16 mouse cellular contexts compared by ENCODE assay signal in genomic region chr1:85600794-85601193, GRCm38 (mm10). TPM values are rescaled to one million over a fixed set of nuclear protein-coding genes. Genes with fewer than 3 reads are reported as not detected.
A peak's percentile ranks its signal among the peaks of the same experiment; 100 is the strongest.
DNase-seq lines count a peak whose midpoint lies in the region; TF ChIP-seq lines count a peak whose summit lies in the region.
"Not testable (repeated sequence)": the region's sequence is repeated elsewhere in the genome, so short reads cannot be mapped to it uniquely, and the experiment has no call there.
"Had no signal": no experiment of that assay in that cellular context is flagged by ENCODE, and none has a peak within 500 bp of the region (broad histone marks: within the 10 kb centered on the region; RNA-seq: fewer than 3 reads in every experiment).

No protein-coding gene starts in this region.

- not testable (repeated sequence) for H3K27ac ChIP-seq in liver, adult 2 months (replicated peaks; ENCODE audit: insufficient read depth, low read depth, low read length)
- peak overlapping the region; percentile 54 for H3K27ac ChIP-seq in small intestine, adult 2 months (ENCODE audit: insufficient read depth, low read depth, low read length)

- WGBS in liver, adult 2 months, result 59% methylated on average over 4 of the region's 4 CpGs
- 53% methylated on average over 4 of the region's 4 CpGs for WGBS in small intestine, adult 2 months

- H3K79me2 ChIP-seq in liver, adult 2 months (ENCODE audit: control insufficient read depth, insufficient read depth, low read length), result not testable (repeated sequence)

- H3K9ac ChIP-seq in liver, adult 2 months (ENCODE audit: low read depth, low read length), result not testable (repeated sequence)

- 0 out of 2 replicates have a peak overlapping the region, but pooled peaks have one; percentile 3 for H3K4me3 ChIP-seq in liver, adult 2 months (ENCODE audit: insufficient read depth, low read depth, low read length)
- H3K4me3 ChIP-seq in small intestine, adult 2 months (ENCODE audit: low read depth, low read length), result peak overlapping the region; percentile 41

- peak; percentile 45 for DNase-seq in CD4-positive helper T cell, adult 2 months (ENCODE audit: low read depth, low spot score)
- DNase-seq in adrenal gland, adult 8-10 months, result peak; percentile 17
- peak; percentile 98 for DNase-seq in heart, adult 11 months
- DNase-seq in heart, postnatal 36 days, result peak; percentile 24 to 50
- DNase-seq in liver, adult 2 months (ENCODE audit: extremely low read depth, low read depth, low spot score), result peak; percentile 19
- peak; percentile 36 for DNase-seq in lung, postnatal 10 days
- DNase-seq in thymus, postnatal 10 days (ENCODE audit: low spot score in 2 of 2), result peak; percentile 25 to 33

- not testable (repeated sequence) for H3K27me3 ChIP-seq in liver, adult 2 months (ENCODE audit: control insufficient read depth, insufficient read depth, low read length); small intestine, adult 2 months (ENCODE audit: control insufficient read depth, insufficient read depth, low read length)

- H3K36me3 ChIP-seq in liver, adult 2 months (ENCODE audit: control insufficient read depth, insufficient read depth, low read length); small intestine, adult 2 months (ENCODE audit: control insufficient read depth, insufficient read depth, low read length): not testable (repeated sequence)

- TF ChIP-seq CTCF in liver, adult 2 months (IDR thresholded peaks at IDR 0.05; ENCODE audit: low read depth, low read length); small intestine, adult 2 months (IDR thresholded peaks at IDR 0.05; ENCODE audit: extremely low read depth, insufficient read length, insufficient replicate concordance, low read depth, low read length): not testable (repeated sequence)

- H3K4me1 ChIP-seq in liver, adult 2 months (ENCODE audit: control insufficient read depth, insufficient read depth, low read length); small intestine, adult 2 months (ENCODE audit: control insufficient read depth, insufficient read depth, insufficient read length, low read length): not testable (repeated sequence)

- intact Hi-C loops in heart, postnatal 36 days (cut with DNase I), result not testable (repeated sequence)

- TF ChIP-seq POLR2A in liver, adult 2 months (IDR thresholded peaks at IDR 0.05; ENCODE audit: extremely low read depth, insufficient read depth, low read length); small intestine, adult 2 months (IDR thresholded peaks at IDR 0.05; ENCODE audit: low read depth, low read length): not testable (repeated sequence)

RNA-seq across cellular contexts. Expression of gene Sp140, which starts 0.6 kb away (rescaled TPM):
- total RNA-seq in adrenal gland, adult 8-10 months (2022), result 1 to 10 TPM; 3.8 to 7.3 (median 5.9) TPM
- total RNA-seq in heart, postnatal 36 days (2021), result 1 to 10 TPM; 2.6 to 3.3 TPM
- 3.5 and 4.9 TPM in 2 replicates for total RNA-seq in liver, adult 2 months (2014; rRNA removed)
- polyA plus RNA-seq in liver, adult 2 months (2012; rRNA removed), result 1.3 TPM in 2 replicates
- 1.3 and 3.6 TPM in 2 replicates for polyA plus RNA-seq in small intestine, adult 2 months (2012; rRNA removed)

RNA-seq across cellular contexts. Expression of gene Sp110, which starts 2.2 kb away (rescaled TPM):
- 1 to 10 TPM; 3.2 to 6.4 (median 5.1) TPM for total RNA-seq in adrenal gland, adult 8-10 months (2022)
- total RNA-seq in heart, postnatal 36 days (2021), result 1 to 10 TPM; 3.6 to 4.8 TPM
- 2.5 and 2.6 TPM in 2 replicates for total RNA-seq in liver, adult 2 months (2014; rRNA removed)
- 1.4 and 2.6 TPM in 2 replicates for polyA plus RNA-seq in liver, adult 2 months (2012; rRNA removed)
- polyA plus RNA-seq in small intestine, adult 2 months (2012; rRNA removed), result 5.4 and 11.7 TPM in 2 replicates

RNA-seq across cellular contexts. Expression of gene G530012D18Rik, which starts 25.3 kb away (rescaled TPM):
- not detected for total RNA-seq in adrenal gland, adult 8-10 months (2022)
- total RNA-seq in heart, postnatal 36 days (2021), result not detected
- total RNA-seq in liver, adult 2 months (2014; rRNA removed), result not detected in 2 replicates
- polyA plus RNA-seq in liver, adult 2 months (2012; rRNA removed), result not detected in 2 replicates
- polyA plus RNA-seq in small intestine, adult 2 months (2012; rRNA removed), result not detected in 2 replicates
- total RNA-seq: gastrocnemius, adult 8-10 months; left cerebral cortex, postnatal 25 days; midbrain, postnatal 0 days had no signal
- polyA plus RNA-seq: activated CD4-positive, CD25-positive, alpha-beta regulatory T cell, adult 4 months; embryonic facial prominence, embryonic 14.5 days; forebrain, embryonic 13.5 days; hindbrain, embryonic 10.5 days; kidney, embryonic 14.5 days; midbrain, postnatal 0 days had no signal

RNA-seq across cellular contexts. Expression of gene Sp100, which starts 49.0 kb away (rescaled TPM):
- total RNA-seq in adrenal gland, adult 8-10 months (2022), result 10 to 100 TPM; 22.1 to 29.6 (median 25.2) TPM
- total RNA-seq in heart, postnatal 36 days (2021), result 10 to 100 TPM; 15.5 to 31.8 TPM
- total RNA-seq in liver, adult 2 months (2014; rRNA removed), result 12.6 and 14.6 TPM in 2 replicates
- 2.8 and 3.2 TPM in 2 replicates for polyA plus RNA-seq in liver, adult 2 months (2012; rRNA removed)
- 3.8 and 10.1 TPM in 2 replicates for polyA plus RNA-seq in small intestine, adult 2 months (2012; rRNA removed)

Comparison
In these comparisons a context has a peak if more than half of its experiments do, and no peak if none do; other contexts are left out.
1. DNase-seq: peak in every context shown above with its lines; median percentile 98 in heart, adult 11 months; 45 in CD4-positive helper T cell, adult 2 months; 37 in heart, postnatal 36 days; 36 in lung, postnatal 10 days; 29 in thymus, postnatal 10 days; 19 in liver, adult 2 months; 17 in adrenal gland, adult 8-10 months.